Mouse (Mus musculus): Measurements from ENCODE around the gene 1810062G17Rik. TPM values are rescaled to one million over a fixed set of nuclear protein-coding genes. Genes with fewer than 3 reads are reported as not detected.
A peak's percentile ranks its signal among the peaks of the same experiment; 100 is the strongest.

Gene 1810062G17Rik
- total RNA-seq, 4 experiments from 2014 or later: not detected

GRCm38 (mm10) chr3:36476261-36477155 is 771 bp downstream of the 1810062G17Rik start:
- DNase-seq (ENCODE audit: low spot score in 2 of 2): no peak

- no peak for DNase-seq (ENCODE audit: low spot score in 2 of 2)
These were observed 3.0 kb downstream of the 1810062G17Rik start for GRCm38 (mm10) chr3:36478776-36479175.

GRCm38 (mm10) chr3:36480486-36480885 is 4.7 kb downstream of the 1810062G17Rik start:
- DNase-seq (ENCODE audit: low spot score in 2 of 2): no peak

GRCm38 (mm10) chr3:36481776-36482193 is 6.0 kb downstream of the 1810062G17Rik start:
- peak; percentile 22 to 65 for DNase-seq (ENCODE audit: low spot score in 2 of 2)

GRCm38 (mm10) chr3:36482940-36483339 is 7.2 kb downstream of the 1810062G17Rik start:
- no peak for DNase-seq (ENCODE audit: low spot score in 2 of 2)

- DNase-seq (ENCODE audit: low spot score in 2 of 2): no peak
These were observed 8.6 kb downstream of the 1810062G17Rik start for GRCm38 (mm10) chr3:36484292-36484691.

GRCm38 (mm10) chr3:36486176-36486575 is 10.4 kb downstream of the 1810062G17Rik start:
- DNase-seq (ENCODE audit: low spot score in 2 of 2): no peak

GRCm38 (mm10) chr3:36486881-36487280 is 11.1 kb downstream of the 1810062G17Rik start:
- no peak for DNase-seq (ENCODE audit: low spot score in 2 of 2)

- no peak for DNase-seq (ENCODE audit: low spot score in 2 of 2)
These were observed 12.6 kb downstream of the 1810062G17Rik start for GRCm38 (mm10) chr3:36488367-36488766.

- no peak for DNase-seq (ENCODE audit: low spot score in 2 of 2)
These were observed 13.3 kb downstream of the 1810062G17Rik start for GRCm38 (mm10) chr3:36488899-36489589.

GRCm38 (mm10) chr3:36489590-36489910 is 13.8 kb downstream of the 1810062G17Rik start:
- no peak for DNase-seq (ENCODE audit: low spot score in 2 of 2)

GRCm38 (mm10) chr3:36491535-36491934 is 15.8 kb downstream of the 1810062G17Rik start:
- DNase-seq (ENCODE audit: low spot score in 2 of 2): no peak

GRCm38 (mm10) chr3:36492716-36493391 is 17.1 kb downstream of the 1810062G17Rik start:
- DNase-seq (ENCODE audit: low spot score in 2 of 2): no peak

GRCm38 (mm10) chr3:36493641-36494283 is 18.0 kb downstream of the 1810062G17Rik start:
- DNase-seq (ENCODE audit: low spot score in 2 of 2): no peak

- no peak for DNase-seq (ENCODE audit: low spot score in 2 of 2)
These were observed 18.9 kb downstream of the 1810062G17Rik start for GRCm38 (mm10) chr3:36494613-36495012.

GRCm38 (mm10) chr3:36495436-36495835 is 19.7 kb downstream of the 1810062G17Rik start:
- DNase-seq (ENCODE audit: low spot score in 2 of 2): peak; percentile 84 to 85

- no peak for DNase-seq (ENCODE audit: low spot score in 2 of 2)
These were observed 20.5 kb downstream of the 1810062G17Rik start for GRCm38 (mm10) chr3:36496273-36496672.

GRCm38 (mm10) chr3:36496746-36497145 is 21.0 kb downstream of the 1810062G17Rik start:
- peak; percentile 22 to 24 for DNase-seq (ENCODE audit: low spot score in 2 of 2)

- DNase-seq (ENCODE audit: low spot score in 2 of 2): no peak
These were observed 22.5 kb downstream of the 1810062G17Rik start for GRCm38 (mm10) chr3:36498224-36498623.

GRCm38 (mm10) chr3:36499418-36499817 is 23.7 kb downstream of the 1810062G17Rik start:
- no peak for DNase-seq (ENCODE audit: low spot score in 2 of 2)

GRCm38 (mm10) chr3:36500976-36501375 is 25.2 kb downstream of the 1810062G17Rik start:
- no peak for DNase-seq (ENCODE audit: low spot score in 2 of 2)

Data from gastrocnemius, adult 8-10 months (tissue).